Mouse (Mus musculus): ENCODE measurements around the gene Dysf. TPM values are rescaled to one million over a fixed set of nuclear protein-coding genes. Genes with fewer than 3 reads are reported as not detected.

The Dysf gene
- total and polyA plus RNA-seq, 3 experiments = 0.05 to 0.39 (median 0.38) TPM

DNA sequence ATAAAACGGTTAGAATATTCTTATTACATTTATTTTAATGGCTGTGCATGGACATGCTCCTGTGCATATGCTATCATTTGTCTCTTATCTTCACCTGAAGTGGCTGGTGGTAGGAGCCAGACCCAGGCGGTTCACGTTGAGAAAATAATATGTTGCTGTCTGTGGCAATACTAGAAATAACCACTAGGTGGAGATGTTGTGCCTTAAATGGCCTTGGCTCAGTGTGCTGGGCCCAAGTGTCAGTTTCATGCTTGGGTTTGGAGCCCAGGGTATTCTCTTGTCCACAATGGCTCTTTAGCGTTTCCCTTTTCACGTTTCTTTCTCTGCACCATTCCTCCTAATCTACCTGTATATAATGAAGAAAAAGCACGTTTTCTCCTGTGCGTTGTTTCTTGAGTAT, 87.5 kb downstream of the Dysf start:
- Histone ChIP-seq H3K27ac (ENCODE audit: insufficient read depth, low read depth) (no peak overlapping the region), H3K9me3 (replicated peaks; ENCODE audit: low read length) (no peaks in the 10 kb centered on the region), H3K4me1 (ENCODE audit: control insufficient read depth in 1 of 2, insufficient read depth in 2 of 2) (no peaks in the 10 kb centered on the region), H3K36me3 (replicated peaks in 1 of 2; ENCODE audit: control insufficient read depth in 1 of 2, insufficient read depth in 1 of 2, low read length in 1 of 2) (no peaks in the 10 kb centered on the region), H3K79me2 (replicated peaks; ENCODE audit: control insufficient read depth, extremely low read depth, insufficient read depth, poor library complexity, severe bottlenecking) (no peaks in the 10 kb centered on the region), H3K27me3 (replicated peaks) (peaks cover 48% of the 10 kb centered on the region), H3K9ac (ENCODE audit: insufficient read depth, low read depth) (no peak overlapping the region), H3K4me3 (replicated peaks in 1 of 3; ENCODE audit: low read depth in 2 of 3, low read length in 2 of 3, poor library complexity in 1 of 3) (no peak overlapping the region), H3K4me2 (ENCODE audit: insufficient read depth, low read depth, poor library complexity, severe bottlenecking) (no peak overlapping the region)
- dilution Hi-C loops (cut with MboI; ENCODE audit: extremely low pct_ligation_motif_present, extremely low pct_unique_long_range_greater_than_20kb, low sequenced_read_pairs) = no loop called here
- in situ Hi-C loops (cut with MboI; ENCODE audit: low pct_ligation_motif_present, low pct_unique_long_range_greater_than_20kb, low sequenced_read_pairs) = loop anchor here (10.0 kb wide), 1 partner anchor 489 kb away; no protein-coding TSS in a partner anchor
- DNase-seq (ENCODE audit: extremely low read depth) = peak; percentile 81
- peak; percentile 77 to 95 for TF ChIP-seq CTCF (conservative IDR thresholded peaks at IDR 0.05 in 1 of 2, IDR thresholded peaks at IDR 0.05 in 1 of 2; ENCODE audit: low read depth in 2 of 2, low read length in 2 of 2)
- peak; percentile 74 for TF ChIP-seq SMC3 (IDR thresholded peaks at IDR 0.05; ENCODE audit: low read depth, low read length)
- no peak for TF ChIP-seq NELFE (IDR thresholded peaks at IDR 0.05; ENCODE audit: low read depth, low read length)
- TF ChIP-seq RAD21 (IDR thresholded peaks at IDR 0.05; ENCODE audit: low read depth, low read length) = peak; percentile 95
- no peak for TF ChIP-seq HCFC1 (IDR thresholded peaks at IDR 0.05; ENCODE audit: low read depth, low read length)
- 0 out of 2 replicates have a peak, but pooled peaks have one; percentile 18 for TF ChIP-seq JUND (conservative IDR thresholded peaks at IDR 0.05; ENCODE audit: low read depth, low read length)

DNA sequence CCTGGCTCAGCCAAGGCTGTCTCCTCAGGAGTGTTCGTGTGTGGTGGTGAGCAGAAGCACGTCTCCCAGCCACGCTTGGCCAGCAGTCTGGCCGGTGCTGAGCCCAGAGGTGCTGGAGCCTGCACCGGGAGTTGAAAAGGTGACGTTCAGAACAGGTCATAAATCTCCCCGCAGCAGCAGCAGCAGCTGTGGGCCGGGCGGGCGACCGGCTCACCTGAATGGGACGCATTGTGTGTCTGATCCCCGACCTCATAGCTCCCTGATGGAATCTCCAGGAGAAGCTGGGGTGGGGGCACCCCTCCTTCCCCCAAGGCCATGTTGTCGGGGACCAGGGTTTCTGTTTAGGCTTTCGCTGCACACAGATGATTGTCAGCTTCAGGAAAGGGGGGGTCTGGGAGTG, 93.6 kb downstream of the Dysf start:
- no peak overlapping the region for H3K9ac ChIP-seq (ENCODE audit: insufficient read depth, low read depth)
- peaks cover 92% of the 10 kb centered on the region for H3K27me3 ChIP-seq (replicated peaks)
- no peak for DNase-seq (ENCODE audit: extremely low read depth)
- no peaks in the 10 kb centered on the region for H3K4me1 ChIP-seq (ENCODE audit: control insufficient read depth in 1 of 2, insufficient read depth in 2 of 2)
- dilution Hi-C loops (cut with MboI; ENCODE audit: extremely low pct_ligation_motif_present, extremely low pct_unique_long_range_greater_than_20kb, low sequenced_read_pairs) = no loop called here
- TF ChIP-seq ZNF384 (IDR thresholded peaks at IDR 0.05; ENCODE audit: low read depth, low read length) (no peak), E2F4 (IDR thresholded peaks at IDR 0.05; ENCODE audit: insufficient replicate concordance, low read depth, low read length) (no peak), ETS1 (conservative IDR thresholded peaks at IDR 0.05; ENCODE audit: low read depth, low read length) (no peak), USF1 (IDR thresholded peaks at IDR 0.05; ENCODE audit: low read depth, low read length) (no peak), EP300 (IDR thresholded peaks at IDR 0.05; ENCODE audit: low read length) (no peak), ZKSCAN1 (IDR thresholded peaks at IDR 0.05; ENCODE audit: borderline replicate concordance, low read depth, low read length) (no peak), TCF12 (IDR thresholded peaks at IDR 0.05; ENCODE audit: low read depth, low read length) (no peak), ZC3H11A (IDR thresholded peaks at IDR 0.05; ENCODE audit: low read depth, low read length) (no peak), SMC3 (IDR thresholded peaks at IDR 0.05; ENCODE audit: low read depth, low read length) (no peak), KAT2A (IDR thresholded peaks at IDR 0.05; ENCODE audit: insufficient replicate concordance, low read length) (no peak), MAX (IDR thresholded peaks at IDR 0.05; ENCODE audit: low read length) (no peak)
- in situ Hi-C loops (cut with MboI; ENCODE audit: low pct_ligation_motif_present, low pct_unique_long_range_greater_than_20kb, low sequenced_read_pairs) = loop anchor here (5.0 kb wide), 1 partner anchor 210 kb away; no protein-coding TSS in a partner anchor
- H3K36me3 ChIP-seq (replicated peaks in 1 of 2; ENCODE audit: control insufficient read depth in 1 of 2, insufficient read depth in 1 of 2, low read length in 1 of 2) = no peaks in the 10 kb centered on the region
- H3K9me3 ChIP-seq (replicated peaks; ENCODE audit: low read length) = no peaks in the 10 kb centered on the region
- H3K4me3 ChIP-seq (replicated peaks in 1 of 3; ENCODE audit: low read depth in 2 of 3, low read length in 2 of 3, poor library complexity in 1 of 3) = no peak overlapping the region
- H3K79me2 ChIP-seq (replicated peaks; ENCODE audit: control insufficient read depth, extremely low read depth, insufficient read depth, poor library complexity, severe bottlenecking) = no peaks in the 10 kb centered on the region
- H3K27ac ChIP-seq (ENCODE audit: insufficient read depth, low read depth) = no peak overlapping the region
- no peak overlapping the region for H3K4me2 ChIP-seq (ENCODE audit: insufficient read depth, low read depth, poor library complexity, severe bottlenecking)
